Mouse (Mus musculus): ENCODE measurements around the gene Glycam1.

DNA sequence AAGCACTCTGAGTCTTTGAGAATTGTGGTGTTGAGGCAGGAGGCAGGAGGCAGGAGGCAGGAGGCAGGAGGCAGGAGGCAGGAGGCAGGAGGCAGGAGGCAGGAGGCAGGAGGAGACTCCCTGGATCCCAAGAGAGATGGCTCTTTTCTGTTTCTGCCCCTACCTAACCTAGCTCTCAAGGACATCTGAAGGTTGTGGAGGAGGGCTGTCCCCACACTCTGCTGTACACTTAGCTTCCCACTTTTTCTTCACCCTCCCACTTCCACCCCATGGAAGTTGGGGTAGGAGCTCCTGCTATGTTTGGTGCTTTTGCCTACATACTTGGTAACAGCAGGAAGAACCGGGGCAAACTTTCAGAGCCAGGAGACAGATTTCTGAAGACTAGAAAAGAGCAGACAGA, 29.1 kb downstream of the Glycam1 start:
- no peak for TF ChIP-seq CTCF (IDR thresholded peaks at IDR 0.05; ENCODE audit: borderline replicate concordance, insufficient read depth, low read length)
- no peak for TF ChIP-seq POLR2A (IDR thresholded peaks at IDR 0.05; ENCODE audit: low read depth, low read length)
